Mouse (Mus musculus): ENCODE data around the gene Adamts10.

DNA sequence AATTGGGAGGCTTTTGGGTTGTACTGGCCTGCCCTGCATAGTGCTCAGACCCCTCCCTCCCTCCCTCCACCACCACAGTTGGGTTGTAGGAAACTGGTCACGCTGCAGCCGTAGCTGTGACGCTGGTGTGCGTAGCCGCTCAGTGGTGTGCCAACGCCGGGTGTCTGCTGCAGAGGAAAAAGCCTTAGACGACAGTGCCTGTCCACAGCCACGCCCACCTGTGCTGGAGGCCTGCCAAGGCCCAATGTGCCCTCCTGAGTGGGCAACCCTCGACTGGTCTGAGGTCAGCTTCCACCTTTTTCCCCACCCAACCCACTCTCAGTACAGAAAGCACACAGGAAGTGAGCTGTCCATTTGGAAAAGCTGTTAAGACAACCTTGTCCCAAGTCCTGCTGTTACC lies 26.4 kb downstream of the Adamts10 start:
- TF ChIP-seq POLR2A (IDR thresholded peaks at IDR 0.05; ENCODE audit: insufficient read depth, low read depth, low read length) (no peak), CTCF (IDR thresholded peaks at IDR 0.05; ENCODE audit: insufficient read depth, low read depth, low read length) (no peak)

Data from olfactory bulb, adult 2 months (tissue).